Mouse (Mus musculus): Measurements from ENCODE around the gene Hoxb7. TPM values are rescaled to one million over a fixed set of nuclear protein-coding genes. Genes with fewer than 3 reads are reported as not detected.

Hoxb7 gene
- total RNA-seq, 1 experiment: 0.98 TPM

GRCm38 (mm10) chr11:96304381-96305195, 18.2 kb downstream of the Hoxb7 start:
- Histone ChIP-seq H3K36me3 (ENCODE audit: control insufficient read depth, insufficient read depth, low read length, poor library complexity, severe bottlenecking) (no peaks in the 10 kb centered on the region), H3K9ac (ENCODE audit: insufficient read depth, low read depth, low read length, poor library complexity, severe bottlenecking) (no peak overlapping the region), H3K4me3 (ENCODE audit: insufficient read depth in 1 of 2, low read depth in 1 of 2, low read length in 2 of 2, poor library complexity in 1 of 2, severe bottlenecking in 1 of 2) (no peak overlapping the region), H3K9me3 (ENCODE audit: control insufficient read depth, insufficient read depth, low read depth, low read length) (no peaks in the 10 kb centered on the region), H3K27ac (ENCODE audit: insufficient read depth, low read depth, low read length, poor library complexity, severe bottlenecking) (no peak overlapping the region), H3K4me1 (ENCODE audit: control insufficient read depth in 2 of 2, insufficient read depth in 2 of 2, low read length in 2 of 2, poor library complexity in 1 of 2) (peaks cover 0 to 3% of the 10 kb centered on the region in 2 experiments; a peak in 1 of 4 replicates)
- no peak for DNase-seq (ENCODE audit: low read depth, low spot score)
- TF ChIP-seq ZC3H11A (IDR thresholded peaks at IDR 0.05; ENCODE audit: borderline replicate concordance, low read depth, low read length) (no peak), ZNF384 (IDR thresholded peaks at IDR 0.05; ENCODE audit: low read depth, low read length) (no peak), CHD2 (IDR thresholded peaks at IDR 0.05; ENCODE audit: low read depth, low read length) (no peak), MAFK (IDR thresholded peaks at IDR 0.05; ENCODE audit: insufficient read depth, low read depth, low read length) (no peak), HCFC1 (IDR thresholded peaks at IDR 0.05; ENCODE audit: borderline replicate concordance, insufficient read depth, low read length) (no peak)
- in situ Hi-C loops (cut with MboI; ENCODE audit: low sequenced_read_pairs in 2 of 2, unreplicated experiment in 2 of 2): loop anchor here in 1 of 2 experiments (10.0 kb wide), 1 partner anchor 250 kb away; no protein-coding TSS in a partner anchor

GRCm38 (mm10) chr11:96305505-96306182, 19.2 kb downstream of the Hoxb7 start:
- no peaks in the 10 kb centered on the region for H3K36me3 ChIP-seq (ENCODE audit: control insufficient read depth, insufficient read depth, low read length, poor library complexity, severe bottlenecking)
- no peak overlapping the region for H3K9ac ChIP-seq (ENCODE audit: insufficient read depth, low read depth, low read length, poor library complexity, severe bottlenecking)
- H3K4me1 ChIP-seq (ENCODE audit: control insufficient read depth in 2 of 2, insufficient read depth in 2 of 2, low read length in 2 of 2, poor library complexity in 1 of 2): peaks cover 0 to 3% of the 10 kb centered on the region in 2 experiments; a peak in 1 of 4 replicates
- no peak for DNase-seq (ENCODE audit: low read depth, low spot score)
- no peak overlapping the region for H3K4me3 ChIP-seq (ENCODE audit: insufficient read depth in 1 of 2, low read depth in 1 of 2, low read length in 2 of 2, poor library complexity in 1 of 2, severe bottlenecking in 1 of 2)
- no peaks in the 10 kb centered on the region for H3K9me3 ChIP-seq (ENCODE audit: control insufficient read depth, insufficient read depth, low read depth, low read length)
- H3K27ac ChIP-seq (ENCODE audit: insufficient read depth, low read depth, low read length, poor library complexity, severe bottlenecking): no peak overlapping the region
- TF ChIP-seq HCFC1 (IDR thresholded peaks at IDR 0.05; ENCODE audit: borderline replicate concordance, insufficient read depth, low read length): no peak
- no peak for TF ChIP-seq MAFK (IDR thresholded peaks at IDR 0.05; ENCODE audit: insufficient read depth, low read depth, low read length)
- no peak for TF ChIP-seq ZNF384 (IDR thresholded peaks at IDR 0.05; ENCODE audit: low read depth, low read length)
- no peak for TF ChIP-seq ZC3H11A (IDR thresholded peaks at IDR 0.05; ENCODE audit: borderline replicate concordance, low read depth, low read length)
- no peak for TF ChIP-seq CHD2 (IDR thresholded peaks at IDR 0.05; ENCODE audit: low read depth, low read length)
- in situ Hi-C loops (cut with MboI; ENCODE audit: low sequenced_read_pairs in 2 of 2, unreplicated experiment in 2 of 2): loop anchor here in 1 of 2 experiments (10.0 kb wide), 1 partner anchor 249 kb away; no protein-coding TSS in a partner anchor

GRCm38 (mm10) chr11:96306183-96306907, 19.9 kb downstream of the Hoxb7 start:
- DNase-seq (ENCODE audit: low read depth, low spot score): no peak
- no peak overlapping the region for H3K4me3 ChIP-seq (ENCODE audit: insufficient read depth in 1 of 2, low read depth in 1 of 2, low read length in 2 of 2, poor library complexity in 1 of 2, severe bottlenecking in 1 of 2)

GRCm38 (mm10) chr11:96306908-96307269, 20.5 kb downstream of the Hoxb7 start:
- Histone ChIP-seq H3K9me3 (ENCODE audit: control insufficient read depth, insufficient read depth, low read depth, low read length) (no peaks in the 10 kb centered on the region), H3K27ac (ENCODE audit: insufficient read depth, low read depth, low read length, poor library complexity, severe bottlenecking) (no peak overlapping the region), H3K9ac (ENCODE audit: insufficient read depth, low read depth, low read length, poor library complexity, severe bottlenecking) (no peak overlapping the region), H3K4me1 (ENCODE audit: control insufficient read depth in 2 of 2, insufficient read depth in 2 of 2, low read length in 2 of 2, poor library complexity in 1 of 2) (peaks cover 0 to 4% of the 10 kb centered on the region in 2 experiments; a peak in 2 of 4 replicates), H3K36me3 (ENCODE audit: control insufficient read depth, insufficient read depth, low read length, poor library complexity, severe bottlenecking) (no peaks in the 10 kb centered on the region), H3K4me3 (ENCODE audit: insufficient read depth in 1 of 2, low read depth in 1 of 2, low read length in 2 of 2, poor library complexity in 1 of 2, severe bottlenecking in 1 of 2) (no peak overlapping the region)
- in situ Hi-C loops (cut with MboI; ENCODE audit: low sequenced_read_pairs in 2 of 2, unreplicated experiment in 2 of 2): loop anchor here in 1 of 2 experiments (10.0 kb wide), 1 partner anchor 248 kb away; no protein-coding TSS in a partner anchor
- TF ChIP-seq CHD2 (IDR thresholded peaks at IDR 0.05; ENCODE audit: low read depth, low read length): no peak
- no peak for TF ChIP-seq MAFK (IDR thresholded peaks at IDR 0.05; ENCODE audit: insufficient read depth, low read depth, low read length)
- no peak for TF ChIP-seq HCFC1 (IDR thresholded peaks at IDR 0.05; ENCODE audit: borderline replicate concordance, insufficient read depth, low read length)
- no peak for TF ChIP-seq ZNF384 (IDR thresholded peaks at IDR 0.05; ENCODE audit: low read depth, low read length)
- no peak for DNase-seq (ENCODE audit: low read depth, low spot score)

More at GRCm38 (mm10) chr11:96306183-96306907, 19.9 kb downstream of the Hoxb7 start:
- Histone ChIP-seq H3K27ac (ENCODE audit: insufficient read depth, low read depth, low read length, poor library complexity, severe bottlenecking) (no peak overlapping the region), H3K9ac (ENCODE audit: insufficient read depth, low read depth, low read length, poor library complexity, severe bottlenecking) (no peak overlapping the region), H3K36me3 (ENCODE audit: control insufficient read depth, insufficient read depth, low read length, poor library complexity, severe bottlenecking) (no peaks in the 10 kb centered on the region), H3K4me1 (ENCODE audit: control insufficient read depth in 2 of 2, insufficient read depth in 2 of 2, low read length in 2 of 2, poor library complexity in 1 of 2) (peaks cover 0 to 3% of the 10 kb centered on the region in 2 experiments; a peak in 1 of 4 replicates), H3K9me3 (ENCODE audit: control insufficient read depth, insufficient read depth, low read depth, low read length) (no peaks in the 10 kb centered on the region)
- in situ Hi-C loops (cut with MboI; ENCODE audit: low sequenced_read_pairs in 2 of 2, unreplicated experiment in 2 of 2): loop anchor here in 1 of 2 experiments (10.0 kb wide), 1 partner anchor 248 kb away; no protein-coding TSS in a partner anchor
- TF ChIP-seq ZNF384 (IDR thresholded peaks at IDR 0.05; ENCODE audit: low read depth, low read length) (no peak), ZC3H11A (IDR thresholded peaks at IDR 0.05; ENCODE audit: borderline replicate concordance, low read depth, low read length) (no peak), MAFK (IDR thresholded peaks at IDR 0.05; ENCODE audit: insufficient read depth, low read depth, low read length) (no peak), HCFC1 (IDR thresholded peaks at IDR 0.05; ENCODE audit: borderline replicate concordance, insufficient read depth, low read length) (no peak), CHD2 (IDR thresholded peaks at IDR 0.05; ENCODE audit: low read depth, low read length) (no peak)
